Mouse (Mus musculus): ENCODE measurements around the gene Slc25a22. TPM values are rescaled to one million over a fixed set of nuclear protein-coding genes. Genes with fewer than 3 reads are reported as not detected.

Slc25a22 gene
- polyA plus RNA-seq, 2 experiments, result 11.0 to 19.6 TPM

DNA sequence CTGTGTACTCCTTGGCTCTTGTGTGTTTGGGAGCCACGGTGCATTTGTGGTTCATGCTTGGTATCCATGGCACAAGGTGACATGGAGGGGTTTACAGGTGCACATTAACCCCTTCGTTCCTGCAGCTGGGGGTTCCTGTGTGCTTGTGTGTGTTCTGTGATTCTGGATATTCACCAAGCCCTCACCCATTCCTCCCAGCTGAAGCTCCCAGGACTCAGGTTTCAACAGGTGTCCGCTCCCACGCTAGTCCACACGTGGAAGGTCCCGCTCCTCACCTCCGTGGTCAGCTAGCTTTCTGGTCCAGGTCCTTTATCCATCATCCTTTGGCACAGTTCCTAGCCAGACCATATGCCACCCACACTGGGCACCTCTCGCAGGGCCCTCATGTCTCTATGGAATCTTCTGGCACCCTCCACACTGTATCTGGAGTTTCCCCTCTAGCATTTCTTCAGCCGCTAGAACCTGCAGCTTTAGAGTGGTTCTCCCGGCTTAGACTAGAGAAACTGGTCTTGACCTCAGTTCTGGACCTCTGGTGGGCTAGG, 29.0 kb upstream of the Slc25a22 start:
- peak overlapping the region; percentile 69 for H3K9ac ChIP-seq (replicated peaks)
- no peaks in the 10 kb centered on the region; the same call in 1 of the 2 replicates for H3K36me3 ChIP-seq (replicated peaks; ENCODE audit: control insufficient read depth, insufficient read depth, low read depth)
- H3K9me3 ChIP-seq (ENCODE audit: control insufficient read depth, low read length), result no peaks in the 10 kb centered on the region
- H3K4me2 ChIP-seq (ENCODE audit: low read depth), result peak overlapping the region; percentile 79
- WGBS (ENCODE audit: insufficient replicate concordance), result 58% methylated on average over 10 of the region's 10 CpGs
- no peak overlapping the region for H3K27ac ChIP-seq
- 0 out of 2 replicates have a peak, but pooled peaks have one; percentile 0 for ATAC-seq (ENCODE audit: insufficient read depth)
- TF ChIP-seq EP300 (IDR thresholded peaks at IDR 0.05; ENCODE audit: low read depth), result no peak
- TF ChIP-seq CTCF (IDR thresholded peaks at IDR 0.05; ENCODE audit: low read depth), result no peak
- no peak for DNase-seq (ENCODE audit: low read depth in 3 of 3, low spot score in 3 of 3)
- H3K4me1 ChIP-seq (replicated peaks; ENCODE audit: control insufficient read depth in 2 of 2, insufficient read depth in 2 of 2, low read length in 1 of 2), result peaks cover 17 to 24% of the 10 kb centered on the region in 2 experiments
- H3K4me3 ChIP-seq (ENCODE audit: insufficient read depth in 1 of 2, low read depth in 2 of 2, low read length in 2 of 2), result peak overlapping the region; percentile 12 to 70; a peak in 3 of 4 replicates
- peaks cover 47% of the 10 kb centered on the region for H3K27me3 ChIP-seq (ENCODE audit: control insufficient read depth, insufficient read depth, low read length)

DNA sequence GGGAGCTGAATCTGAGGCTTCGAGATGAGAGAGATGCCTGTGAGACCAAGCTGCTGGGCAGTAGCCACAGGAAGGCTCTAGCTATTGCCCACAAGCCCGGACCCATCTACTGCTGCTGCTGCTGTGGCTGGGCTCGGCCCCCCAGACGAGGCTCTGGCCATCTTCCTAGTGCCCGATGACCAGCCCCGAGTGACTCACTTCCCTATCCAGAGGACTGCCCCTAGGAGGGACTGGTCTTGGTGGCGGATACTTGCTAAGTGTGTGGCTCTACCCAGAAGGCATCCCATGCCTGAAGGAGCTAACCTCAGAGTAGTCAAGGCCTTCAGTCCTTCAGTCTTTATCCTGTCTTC, 28.3 kb upstream of the Slc25a22 start:
- H3K4me3 ChIP-seq (ENCODE audit: insufficient read depth in 1 of 2, low read depth in 2 of 2, low read length in 2 of 2), result no peak overlapping the region
- 57% methylated on average over 7 of the region's 7 CpGs for WGBS (ENCODE audit: insufficient replicate concordance)
- H3K9me3 ChIP-seq (ENCODE audit: control insufficient read depth, low read length), result no peaks in the 10 kb centered on the region
- ATAC-seq (ENCODE audit: insufficient read depth) (no peak), DNase-seq (ENCODE audit: low read depth in 3 of 3, low spot score in 3 of 3) (no peak)
- H3K36me3 ChIP-seq (replicated peaks; ENCODE audit: control insufficient read depth, insufficient read depth, low read depth), result no peaks in the 10 kb centered on the region; the same call in 1 of the 2 replicates
- TF ChIP-seq EP300 (IDR thresholded peaks at IDR 0.05; ENCODE audit: low read depth) (no peak), CTCF (IDR thresholded peaks at IDR 0.05; ENCODE audit: low read depth) (no peak)
- H3K9ac ChIP-seq (replicated peaks), result no peak overlapping the region
- H3K4me2 ChIP-seq (ENCODE audit: low read depth), result no peak overlapping the region
- H3K4me1 ChIP-seq (replicated peaks; ENCODE audit: control insufficient read depth in 2 of 2, insufficient read depth in 2 of 2, low read length in 1 of 2), result peaks cover 17 to 24% of the 10 kb centered on the region in 2 experiments
- H3K27ac ChIP-seq, result no peak overlapping the region
- H3K27me3 ChIP-seq (ENCODE audit: control insufficient read depth, insufficient read depth, low read length), result peaks cover 54% of the 10 kb centered on the region

DNA sequence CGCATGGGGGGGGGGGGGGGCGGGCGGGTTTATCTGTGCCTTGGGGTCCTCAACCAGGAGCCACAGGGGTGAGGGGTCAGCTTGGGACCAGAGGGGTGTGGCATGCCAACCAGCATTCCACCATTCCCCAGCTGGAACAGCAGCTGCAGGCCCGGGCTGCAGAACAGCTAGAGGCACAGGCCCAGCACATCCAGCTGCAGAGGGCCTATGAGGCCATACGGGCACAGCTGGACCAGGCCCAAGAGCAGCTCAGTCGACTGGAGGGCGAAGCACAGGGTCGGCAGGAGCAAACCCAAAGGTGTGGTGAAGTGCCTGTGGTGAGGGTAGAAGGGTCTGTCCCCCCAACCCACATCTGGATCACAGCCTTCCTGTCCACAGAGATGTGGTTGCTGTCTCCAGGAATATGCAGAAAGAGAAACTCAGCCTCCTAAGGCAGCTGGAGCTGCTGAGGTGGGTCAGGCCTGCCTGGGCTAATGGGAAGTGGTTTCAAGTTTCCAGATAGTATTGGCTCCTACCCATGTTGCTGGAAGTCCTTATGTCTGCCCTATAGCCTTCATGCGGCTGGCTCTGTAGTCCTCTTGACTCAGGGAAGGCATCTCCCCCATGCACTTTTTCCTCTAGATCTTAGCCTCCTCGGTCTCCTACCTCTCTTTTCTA, 27.8 kb upstream of the Slc25a22 start:
- Histone ChIP-seq H3K9me3 (ENCODE audit: control insufficient read depth, low read length) (no peaks in the 10 kb centered on the region), H3K4me3 (ENCODE audit: insufficient read depth in 1 of 2, low read depth in 2 of 2, low read length in 2 of 2) (no peak overlapping the region), H3K9ac (replicated peaks) (no peak overlapping the region), H3K4me2 (ENCODE audit: low read depth) (no peak overlapping the region), H3K36me3 (replicated peaks; ENCODE audit: control insufficient read depth, insufficient read depth, low read depth) (no peaks in the 10 kb centered on the region; the same call in 1 of the 2 replicates), H3K27ac (no peak overlapping the region), H3K4me1 (replicated peaks; ENCODE audit: control insufficient read depth in 2 of 2, insufficient read depth in 2 of 2, low read length in 1 of 2) (peaks cover 17 to 24% of the 10 kb centered on the region in 2 experiments), H3K27me3 (ENCODE audit: control insufficient read depth, insufficient read depth, low read length) (peaks cover 59% of the 10 kb centered on the region)
- ATAC-seq (ENCODE audit: insufficient read depth) (no peak), DNase-seq (ENCODE audit: low read depth in 3 of 3, low spot score in 3 of 3) (no peak)
- TF ChIP-seq CTCF (IDR thresholded peaks at IDR 0.05; ENCODE audit: low read depth), result no peak
- TF ChIP-seq EP300 (IDR thresholded peaks at IDR 0.05; ENCODE audit: low read depth), result no peak
- 48% methylated on average over 10 of the region's 10 CpGs for WGBS (ENCODE audit: insufficient replicate concordance)

DNA sequence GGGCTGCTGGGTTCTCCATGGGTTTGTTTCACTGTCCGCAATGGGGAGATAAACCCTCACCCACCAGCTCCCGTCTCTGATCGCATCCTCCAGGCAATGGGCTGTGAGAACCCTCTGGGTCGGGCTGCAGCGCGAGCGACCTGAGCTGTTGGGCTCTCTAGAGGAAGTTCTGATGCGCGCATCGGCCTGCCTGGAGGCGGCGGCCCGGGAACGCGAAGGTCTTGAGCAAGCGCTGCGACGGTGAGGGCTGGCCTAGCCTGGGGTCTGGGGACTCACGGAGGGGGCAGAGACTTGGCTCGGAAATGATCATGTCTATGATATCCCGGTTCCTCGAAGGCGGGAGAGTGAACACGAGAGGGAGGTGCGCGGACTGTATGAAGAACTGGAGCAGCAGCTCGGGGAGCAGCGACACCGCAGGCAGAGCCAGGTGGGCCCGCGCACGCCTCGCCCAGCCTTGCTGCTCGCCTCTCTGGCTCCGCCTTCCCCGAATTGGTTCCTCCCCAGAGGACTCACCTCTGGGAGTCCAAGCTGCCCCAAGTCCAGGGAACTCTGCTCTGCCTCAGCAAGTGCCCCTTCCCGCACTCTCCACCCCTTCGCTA, 27.0 kb upstream of the Slc25a22 start:
- Histone ChIP-seq H3K9me3 (ENCODE audit: control insufficient read depth, low read length) (no peaks in the 10 kb centered on the region), H3K4me1 (replicated peaks; ENCODE audit: control insufficient read depth in 2 of 2, insufficient read depth in 2 of 2, low read length in 1 of 2) (peaks cover 17 to 24% of the 10 kb centered on the region in 2 experiments), H3K4me3 (ENCODE audit: insufficient read depth in 1 of 2, low read depth in 2 of 2, low read length in 2 of 2) (no peak overlapping the region; a peak in 1 of 4 replicates), H3K27me3 (ENCODE audit: control insufficient read depth, insufficient read depth, low read length) (peaks cover 63% of the 10 kb centered on the region), H3K36me3 (replicated peaks; ENCODE audit: control insufficient read depth, insufficient read depth, low read depth) (no peaks in the 10 kb centered on the region), H3K9ac (replicated peaks) (no peak overlapping the region), H3K4me2 (ENCODE audit: low read depth) (peak overlapping the region; percentile 25), H3K27ac (no peak overlapping the region)
- WGBS (ENCODE audit: insufficient replicate concordance), result 12% methylated on average over 38 of the region's 38 CpGs
- no peak for TF ChIP-seq CTCF (IDR thresholded peaks at IDR 0.05; ENCODE audit: low read depth)
- TF ChIP-seq EP300 (IDR thresholded peaks at IDR 0.05; ENCODE audit: low read depth), result no peak
- ATAC-seq (ENCODE audit: insufficient read depth) (no peak), DNase-seq (ENCODE audit: low read depth in 3 of 3, low spot score in 3 of 3) (no peak)

Data from liver, embryonic 14.5 days (tissue).